Mouse (Mus musculus): Measurements from ENCODE around the gene Pigu. TPM values are rescaled to one million over a fixed set of nuclear protein-coding genes. Genes with fewer than 3 reads are reported as not detected.

Pigu gene
- total RNA-seq, 2 experiments from 2014 or later = 24.4 to 33.3 TPM

DNA sequence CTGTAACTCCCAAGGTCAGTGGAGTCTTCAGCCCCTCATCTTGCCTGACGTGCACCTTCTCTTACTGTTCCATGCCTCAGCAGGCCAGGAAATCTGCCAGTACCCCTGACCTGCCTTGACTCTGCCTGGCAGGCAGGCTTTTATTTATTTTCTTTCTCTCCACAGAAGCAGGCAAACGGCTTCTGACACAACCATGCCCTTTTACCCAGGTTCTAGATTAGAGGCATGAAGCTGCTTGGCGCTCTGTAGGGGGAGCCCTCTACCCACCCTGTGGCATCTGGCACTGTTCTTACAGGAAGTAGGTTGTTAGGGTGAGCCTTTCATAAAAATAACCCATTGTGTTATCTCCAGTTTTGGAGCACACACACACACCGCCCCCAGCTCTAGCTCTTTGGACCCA is 116.3 kb downstream of the Pigu start:
- no peak for ATAC-seq (ENCODE audit: poor library complexity, severe bottlenecking)

DNA sequence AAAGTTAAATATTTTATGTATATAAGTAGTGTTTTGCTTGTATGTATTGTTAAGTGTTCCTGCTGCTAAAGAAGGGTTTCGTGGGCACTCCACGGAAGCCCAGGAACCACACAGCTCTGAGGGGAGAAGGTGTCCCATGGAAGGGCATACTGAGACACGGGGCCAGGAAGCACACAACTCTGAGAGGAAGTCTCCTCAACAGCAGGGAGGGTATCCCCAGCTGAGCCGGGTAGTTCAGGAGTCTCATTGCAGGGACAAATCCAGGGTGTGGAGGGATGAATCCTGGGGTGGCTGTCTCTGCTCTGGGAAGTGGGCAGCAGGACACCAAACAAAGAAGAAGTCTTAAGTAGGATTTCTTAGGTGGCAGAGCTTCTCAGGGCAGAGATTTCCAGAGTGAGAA is 120.0 kb downstream of the Pigu start:
- no peak for ATAC-seq (ENCODE audit: poor library complexity, severe bottlenecking)

GRCm38 (mm10) chr2:155236362-155236992 is 120.8 kb downstream of the Pigu start, which contains the start of gene Dynlrb1:
Gene Dynlrb1, plus strand, starts transcription at chr2:155236533.
- ATAC-seq (ENCODE audit: poor library complexity, severe bottlenecking) = peak; percentile 97

DNA sequence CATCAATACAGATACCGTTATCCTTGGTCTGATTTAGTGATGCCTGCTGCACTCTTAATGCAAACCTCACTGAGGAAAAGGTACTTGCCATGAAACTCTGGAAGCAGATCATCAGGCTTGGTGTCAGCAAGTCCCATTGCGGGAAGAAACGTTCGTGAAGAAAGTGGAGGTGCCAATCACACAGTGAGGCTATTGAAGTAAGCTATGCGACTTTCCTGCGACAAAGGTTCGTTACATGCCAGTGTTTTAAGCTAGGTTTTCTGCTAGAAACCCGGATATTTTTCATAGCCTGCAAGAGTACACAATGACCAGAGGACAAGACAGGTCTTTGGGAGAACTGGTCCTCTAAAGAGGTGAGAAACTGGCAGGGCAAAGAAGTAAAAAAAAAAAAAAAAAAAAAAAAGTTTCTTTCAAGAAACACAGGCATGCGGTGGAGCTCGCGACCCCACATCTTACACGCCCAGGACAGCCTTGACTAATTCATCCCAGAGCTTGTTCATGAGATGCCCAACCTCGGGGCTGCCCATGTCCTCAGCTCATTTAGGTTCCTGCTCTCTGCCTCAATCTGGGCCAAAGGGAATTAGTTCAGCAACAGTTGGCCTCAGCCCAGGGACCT is 121.4 kb downstream of the Pigu start:
- ATAC-seq (ENCODE audit: poor library complexity, severe bottlenecking) = peak; percentile 46

Other genes starting within 250 kb of the Pigu start
- gene Itch, start 223.9 kb downstream of the Pigu start, total RNA-seq (2015) = 74.4 and 87.7 TPM in 2 replicates
- gene Itch, start 223.9 kb downstream of the Pigu start, total RNA-seq (2017) = 97.9 and 102 TPM in 2 replicates
- 365 and 368 TPM in 2 replicates for gene Dynlrb1, start 120.9 kb downstream of the Pigu start, total RNA-seq (2015)
- gene Dynlrb1, start 120.9 kb downstream of the Pigu start, total RNA-seq (2017) = 240 and 243 TPM in 2 replicates
- gene Map1lc3a, start 81.1 kb downstream of the Pigu start, total RNA-seq (2015) = 4.7 TPM in 2 replicates
- 0.51 and 1.3 TPM in 2 replicates for gene Map1lc3a, start 81.1 kb downstream of the Pigu start, total RNA-seq (2017)
- 30.5 and 31.0 TPM in 2 replicates for gene Trp53inp2, start 23.6 kb upstream of the Pigu start, total RNA-seq (2015)
- gene Trp53inp2, start 23.6 kb upstream of the Pigu start, total RNA-seq (2017) = 18.8 and 29.5 TPM in 2 replicates
- gene Ncoa6, start 116.5 kb upstream of the Pigu start, total RNA-seq (2015) = 65.1 and 71.0 TPM in 2 replicates
- 16.7 and 24.8 TPM in 2 replicates for gene Ncoa6, start 116.5 kb upstream of the Pigu start, total RNA-seq (2017)
- gene Acss2, start 160.5 kb upstream of the Pigu start, total RNA-seq (2015) = 8.9 and 9.6 TPM in 2 replicates
- 12.0 and 13.6 TPM in 2 replicates for gene Acss2, start 160.5 kb upstream of the Pigu start, total RNA-seq (2017)
- gene Ggt7, start 160.8 kb upstream of the Pigu start, total RNA-seq (2015) = not detected in 2 replicates
- gene Ggt7, start 160.8 kb upstream of the Pigu start, total RNA-seq (2017) = not detected in 2 replicates
- 9.6 and 9.7 TPM in 2 replicates for gene Gss, start 235.4 kb upstream of the Pigu start, total RNA-seq (2015)
- 13.3 and 17.1 TPM in 2 replicates for gene Gss, start 235.4 kb upstream of the Pigu start, total RNA-seq (2017)